Mouse (Mus musculus) kidney, embryonic 16.5 days (tissue): ENCODE results near the gene Smcp. TPM values are rescaled to one million over a fixed set of nuclear protein-coding genes. Genes with fewer than 3 reads are reported as not detected.

Source experiments
- ATAC-seq: fragments of 200-750 bp; cut with Nextera tagmentation; 2 replicates; pipeline ENCODE4 v1.8.0; 2017; ENCODE audit warnings: moderate TSS enrichment; ENCODE audit not compliant: low FRiP score, low TSS enrichment
- H3K27ac ChIP-seq: fragments of 300-500 bp; sonication (generic); 2 replicates; pipeline ENCODE4 v1.5.1; 2014; ENCODE audit warnings: low read length
- H3K27me3 ChIP-seq: fragments of 300-500 bp; sonication (generic); 2 replicates; pipeline ENCODE4 v1.6.1; 2014; ENCODE audit warnings: low read length, control low read depth, mixed read lengths; ENCODE audit not compliant: insufficient read depth
- H3K36me3 ChIP-seq: fragments of 300-500 bp; sonication (generic); 2 replicates; pipeline ENCODE4 v1.6.1; 2014; ENCODE audit warnings: low read length, control low read depth, mixed read lengths; ENCODE audit not compliant: insufficient read depth
- H3K4me1 ChIP-seq: fragments of 300-500 bp; sonication (generic); 2 replicates; pipeline ENCODE4 v1.6.1; 2014; ENCODE audit warnings: low read length, control low read depth, mixed read lengths; ENCODE audit not compliant: insufficient read depth
- H3K4me2 ChIP-seq: fragments of 300-500 bp; sonication (generic); replicated peaks from 2 replicates; pipeline ENCODE4 v1.6.1; 2014; ENCODE audit warnings: low read depth, low read length
- H3K4me3 ChIP-seq: fragments of 300-500 bp; sonication (generic); 2 replicates; pipeline ENCODE4 v1.5.1; 2014; ENCODE audit warnings: mild to moderate bottlenecking, low read length
- H3K9ac ChIP-seq: fragments of 300-500 bp; sonication (generic); replicated peaks from 2 replicates; pipeline ENCODE4 v1.6.1; 2014; ENCODE audit warnings: low read length
- H3K9me3 ChIP-seq: fragments of 300-500 bp; sonication (generic); 2 replicates; pipeline ENCODE4 v1.6.1; 2016; ENCODE audit warnings: low read length, control low read depth
- WGBS: fragments of 180-500 bp; shearing (Covaris S2); extraction: QIAGEN DNeasy Blood & Tissue Kit; methylation state at CpG from one replicate; pipeline ENCODE4 v1.1.7; 2014; 5-methylcytosine and 5-hydroxymethylcytosine counted together
- polyA plus RNA-seq: library from polyadenylated mRNA; unstranded; fragments of >200 nt; fragmentation: Nextera tagmentation; extraction: Ambion mirVana; gene quantifications from 2 replicates; pipeline ENCODE4 v1.2.1, GENCODE M21; 2015

The Smcp gene
- polyA plus RNA-seq, 1 experiment from 2014 or later: not detected

GRCm38 (mm10) chr3:92534411-92534810 is 54.4 kb downstream of the Smcp start, which contains the start of gene 2310046K23Rik:
TSS of gene 2310046K23Rik (minus strand) at chr3:92534511.
- Histone ChIP-seq H3K4me1 (no peaks in the 10 kb centered on the region), H3K9ac (no peak within 1 kb of the TSS), H3K4me2 (no peak within 1 kb of the TSS), H3K27me3 (no peaks in the 10 kb centered on the region), H3K9me3 (no peaks in the 10 kb centered on the region), H3K27ac (no peak within 1 kb of the TSS), H3K4me3 (no peak within 1 kb of the TSS), H3K36me3 (no peaks in the 10 kb centered on the region)
- 83% methylated on average over 3 of the region's 3 CpGs for WGBS
- ATAC-seq: no peak

Other genes with a start within 250 kb of the Smcp start
- not detected in 2 replicates for gene Sprr2d, start 249.9 kb downstream of the Smcp start, polyA plus RNA-seq
- not detected in 2 replicates for gene Sprr2e, start 236.9 kb downstream of the Smcp start, polyA plus RNA-seq
- 38.9 and 39.7 TPM in 2 replicates for gene Sprr2f, start 223.8 kb downstream of the Smcp start, polyA plus RNA-seq
- not detected in 2 replicates for gene Sprr2h, start 203.3 kb downstream of the Smcp start, polyA plus RNA-seq
- not detected in 2 replicates for gene Sprr2i, start 181.0 kb downstream of the Smcp start, polyA plus RNA-seq
- not detected in 2 replicates for gene Sprr2j-ps, start 170.9 kb downstream of the Smcp start, polyA plus RNA-seq
- gene Gm9774, start 159.6 kb downstream of the Smcp start, polyA plus RNA-seq: 8.3 and 22.7 TPM in 2 replicates
- gene Sprr2k, start 156.4 kb downstream of the Smcp start, polyA plus RNA-seq: not detected in 2 replicates
- gene Sprr1b, start 150.2 kb downstream of the Smcp start, polyA plus RNA-seq: 0.30 TPM in 1 of 2 replicates, not detected in the other
- gene Sprr3, start 130.3 kb downstream of the Smcp start, polyA plus RNA-seq: not detected in 2 replicates
- gene Sprr1a, start 103.1 kb downstream of the Smcp start, polyA plus RNA-seq: 45.9 TPM in 2 replicates
- not detected in 2 replicates for gene Sprr4, start 88.5 kb downstream of the Smcp start, polyA plus RNA-seq
- gene 2310046K23Rik, start 54.5 kb downstream of the Smcp start, polyA plus RNA-seq: not detected in 2 replicates
- 0.64 and 1.4 TPM in 2 replicates for gene Ivl, start 15.3 kb downstream of the Smcp start, polyA plus RNA-seq
- not detected in 2 replicates for gene 2210017I01Rik, start 18.5 kb upstream of the Smcp start, polyA plus RNA-seq
- not detected in 2 replicates for gene Lce6a, start 32.7 kb upstream of the Smcp start, polyA plus RNA-seq
- not detected in 2 replicates for gene Lce1a1, start 59.3 kb upstream of the Smcp start, polyA plus RNA-seq
- gene Lce1b, start 67.9 kb upstream of the Smcp start, polyA plus RNA-seq: not detected in 2 replicates
- gene Lce1a2, start 81.3 kb upstream of the Smcp start, polyA plus RNA-seq: not detected in 2 replicates
- not detected in 2 replicates for gene Lce1c, start 90.2 kb upstream of the Smcp start, polyA plus RNA-seq
- gene Lce1d, start 98.2 kb upstream of the Smcp start, polyA plus RNA-seq: not detected in 2 replicates
- gene Lce1e, start 120.1 kb upstream of the Smcp start, polyA plus RNA-seq: not detected in 2 replicates
- gene Lce1f, start 131.4 kb upstream of the Smcp start, polyA plus RNA-seq: not detected in 2 replicates
- not detected in 2 replicates for gene Gm38119, start 150.1 kb upstream of the Smcp start, polyA plus RNA-seq
- gene Lce1g, start 163.3 kb upstream of the Smcp start, polyA plus RNA-seq: 0.17 TPM in 1 of 2 replicates, not detected in the other
- not detected in 2 replicates for gene Lce1h, start 176.1 kb upstream of the Smcp start, polyA plus RNA-seq
- gene Lce1i, start 189.9 kb upstream of the Smcp start, polyA plus RNA-seq: not detected in 2 replicates
- not detected in 2 replicates for gene Lce1j, start 201.5 kb upstream of the Smcp start, polyA plus RNA-seq
- gene Lce1k, start 218.9 kb upstream of the Smcp start, polyA plus RNA-seq: not detected in 2 replicates
- gene Kprp, start 238.2 kb upstream of the Smcp start, polyA plus RNA-seq: 0.07 TPM in 1 of 2 replicates, not detected in the other